Mouse (Mus musculus) cerebellum, adult 18-20 months (tissue): ENCODE measurements around the gene Pcif1.
A peak's percentile ranks its signal among the peaks of the same experiment; 100 is the strongest.
"Not testable (repeated sequence)": the region's sequence is repeated elsewhere in the genome, so short reads cannot be mapped to it uniquely, and the experiment has no call there.

ENCODE experiments used
- DNase-seq, 2 experiments: peaks; one replicate each; pipeline ENCODE4 v3.0.0; 2021

The Pcif1 gene

DNA sequence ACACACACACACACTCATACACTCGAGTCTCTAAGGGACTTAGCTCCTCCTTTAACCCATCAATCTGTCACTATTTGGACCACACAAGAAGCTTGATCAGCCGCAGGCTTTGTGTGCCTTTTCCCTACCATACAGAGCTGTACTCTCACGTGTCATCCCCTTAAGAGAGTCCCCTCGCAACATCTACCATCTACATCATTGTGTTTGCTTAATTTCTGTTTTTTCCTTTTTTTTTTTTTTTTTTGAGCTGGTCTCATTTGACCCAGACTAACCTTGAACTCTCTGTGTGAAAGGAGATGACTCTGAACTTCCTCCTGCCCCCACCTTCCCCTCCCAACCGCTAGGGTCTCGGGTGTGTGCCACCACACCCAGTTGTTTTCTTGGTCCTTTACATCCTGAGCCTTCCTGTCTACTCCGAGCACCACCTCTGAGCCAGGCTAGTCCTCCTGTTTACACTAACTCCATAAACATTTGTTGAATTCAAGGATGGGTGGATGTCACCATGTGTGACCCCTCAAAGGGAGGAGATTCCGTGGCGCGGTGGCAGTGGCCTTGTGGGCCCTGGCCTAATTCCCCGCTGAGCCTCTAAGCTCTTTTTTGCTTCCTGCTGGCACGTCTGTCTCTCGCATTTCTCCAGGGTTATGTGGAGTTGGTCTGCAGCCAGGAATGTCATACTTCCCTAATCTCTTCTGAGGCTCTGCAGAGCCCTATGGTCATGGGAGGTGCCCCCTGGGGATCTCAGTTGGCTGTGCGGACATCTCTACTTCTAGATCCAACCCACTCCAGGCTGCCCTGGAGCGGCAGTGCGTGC is 12.2 kb upstream of the Pcif1 start:
- no peak for DNase-seq

DNA sequence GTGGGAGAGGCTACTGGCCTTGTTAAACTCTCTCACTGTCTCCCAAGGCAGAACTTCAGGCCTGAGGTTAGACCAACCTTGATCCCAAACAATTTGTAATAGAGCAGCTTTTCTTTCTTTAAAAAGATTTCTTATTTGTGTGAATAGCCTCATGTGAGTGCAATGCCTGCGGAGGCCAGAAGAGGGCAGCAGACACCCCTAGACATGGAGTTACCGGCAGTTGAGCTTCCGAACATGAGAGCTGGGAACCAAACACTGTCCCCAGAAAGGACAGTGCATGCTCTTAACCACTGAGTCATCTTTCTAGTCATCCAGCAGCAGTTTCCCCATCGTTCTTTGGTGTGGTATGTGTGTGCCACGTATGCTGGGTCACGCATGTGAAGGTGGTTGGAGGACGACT is 11.5 kb upstream of the Pcif1 start:
- no peak for DNase-seq

DNA sequence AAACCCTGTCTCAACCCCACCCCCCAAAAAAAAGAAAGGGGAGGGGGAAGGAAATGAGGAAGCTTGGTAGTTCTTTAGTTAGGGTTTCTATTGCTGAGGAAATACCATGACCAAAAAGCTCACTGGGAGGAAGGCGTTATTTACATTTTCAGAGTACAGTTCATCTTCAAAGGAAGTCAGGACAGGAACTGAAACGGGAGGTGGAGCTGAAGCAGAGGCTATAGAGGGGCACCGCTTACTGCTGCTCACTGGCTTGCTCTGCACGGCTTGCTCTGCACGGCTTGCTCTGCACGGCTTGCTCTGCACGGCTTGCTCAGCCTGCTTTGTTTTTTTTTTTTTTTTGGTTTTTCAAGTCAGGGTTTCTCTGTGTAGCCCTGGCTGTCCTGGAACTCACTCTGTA is 10.6 kb upstream of the Pcif1 start:
- no peak for DNase-seq

DNA sequence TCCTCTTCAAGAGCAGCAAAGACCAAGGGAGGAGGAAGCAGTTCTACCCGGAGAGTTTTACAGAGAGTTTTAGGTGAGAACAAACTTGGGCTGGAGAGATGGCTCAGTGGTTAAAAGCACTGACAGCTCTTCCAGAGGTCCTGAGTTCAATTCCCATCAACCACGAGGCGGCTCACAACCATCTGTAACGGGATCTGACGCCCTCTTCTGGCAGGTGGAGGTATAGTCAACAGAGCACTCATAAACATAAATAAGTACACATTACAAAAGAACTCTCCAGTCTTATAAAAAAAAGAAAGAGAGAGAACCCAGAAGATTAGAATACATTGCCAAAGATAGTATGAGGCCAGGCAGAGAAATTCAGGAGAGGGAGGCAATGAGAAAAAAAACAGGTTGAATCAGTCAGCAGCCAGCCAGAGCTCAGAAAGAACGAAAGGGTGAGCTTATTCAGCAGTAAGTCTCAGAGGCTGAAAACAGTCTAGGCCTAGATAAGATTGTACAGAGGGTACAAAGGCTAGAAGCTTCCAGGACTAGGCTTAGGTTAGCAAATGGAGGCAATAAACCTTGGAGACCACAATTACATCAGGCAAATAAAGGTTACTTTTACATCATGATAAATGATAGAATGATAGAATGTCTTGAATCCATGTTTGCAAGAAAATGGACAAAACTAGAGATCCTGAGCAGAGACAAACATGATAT is 7.4 kb upstream of the Pcif1 start:
- no peak for DNase-seq

DNA sequence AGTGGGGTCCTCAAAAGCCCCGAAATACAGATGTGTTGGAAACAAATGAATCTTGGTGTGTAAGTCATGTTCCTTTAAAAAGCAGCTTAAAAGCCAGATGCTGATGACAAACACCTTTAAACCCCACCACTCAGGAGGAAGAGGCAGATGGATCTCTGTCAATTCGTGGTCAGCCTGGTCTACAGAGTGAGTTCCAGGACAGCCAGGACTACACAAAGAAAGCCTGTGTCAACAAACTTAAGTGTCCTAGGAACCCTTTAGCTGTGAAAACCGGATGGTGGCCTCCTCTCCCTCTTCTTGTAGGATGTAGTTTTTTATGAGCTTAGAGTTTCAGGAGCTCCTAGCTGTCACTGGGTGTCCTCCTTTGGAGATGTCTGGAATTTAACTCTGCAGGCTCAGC is 5.5 kb upstream of the Pcif1 start:
- DNase-seq = no peak

- no peak for DNase-seq
Observed at GRCm38 (mm10) chr2:164874239-164874769, 4.8 kb upstream of the Pcif1 start.

DNA sequence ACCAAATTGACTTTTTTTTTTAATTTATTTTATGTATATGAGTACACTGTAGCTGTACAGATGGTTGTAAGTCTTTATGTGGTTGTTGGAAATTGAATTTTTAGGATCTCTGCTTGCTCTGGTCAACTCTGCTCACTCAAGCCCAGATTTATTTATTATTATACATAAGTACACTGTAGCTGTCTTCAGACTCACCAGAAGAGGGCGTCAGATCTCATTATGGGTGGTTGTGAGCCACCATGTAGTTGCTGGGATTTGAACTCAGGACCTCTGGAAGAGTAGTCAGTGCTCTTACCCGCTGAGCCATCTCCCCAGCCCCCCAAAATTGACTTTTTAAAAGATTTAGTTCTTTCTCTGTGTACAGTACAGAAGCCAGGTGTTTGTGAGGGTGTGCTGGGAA is 3.5 kb upstream of the Pcif1 start:
- not testable (repeated sequence) for DNase-seq

DNA sequence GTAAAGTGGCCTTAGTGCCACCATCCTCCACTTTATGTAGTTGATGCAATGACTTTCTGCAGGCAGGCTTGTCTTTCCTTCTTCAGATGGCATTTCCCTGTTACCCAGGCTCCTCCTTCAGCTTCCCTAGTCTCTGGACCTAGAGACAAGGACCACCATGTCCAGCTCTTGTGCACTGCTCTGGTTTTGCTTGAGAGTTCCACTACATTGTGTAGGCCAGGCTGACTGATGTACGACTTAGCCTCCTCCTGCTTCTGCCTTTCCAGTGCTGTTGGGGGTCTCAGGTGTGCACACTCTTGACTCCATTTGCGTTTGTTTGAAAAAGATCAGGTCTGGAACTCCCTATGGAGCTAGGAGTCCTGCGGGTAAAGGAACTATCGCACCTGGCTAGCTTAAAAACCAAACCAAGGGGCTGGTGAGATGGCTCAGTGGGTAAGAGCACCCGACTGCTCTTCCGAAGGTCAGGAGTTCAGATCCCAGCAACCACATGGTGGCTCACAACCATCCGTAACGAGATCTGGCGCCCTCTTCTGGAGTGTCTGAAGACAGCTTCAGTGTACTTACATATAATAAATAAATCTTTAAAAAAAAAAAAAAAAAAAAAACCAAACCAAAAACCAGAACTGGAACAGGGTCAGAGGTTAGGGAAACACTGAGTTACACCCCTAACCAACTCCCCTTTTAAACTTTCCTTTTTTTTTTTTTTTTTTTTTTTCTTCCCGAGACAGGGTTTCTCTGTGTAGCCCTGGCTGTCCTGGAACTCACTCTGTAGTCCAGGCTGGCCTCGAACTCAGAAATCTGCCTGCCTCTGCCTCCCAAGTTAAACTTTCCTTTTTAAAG is 1.5 kb upstream of the Pcif1 start:
- DNase-seq = not testable (repeated sequence)

- DNase-seq = peak; percentile 67 to 78
Observed at GRCm38 (mm10) chr2:164878509-164879227, 436 bp upstream of the Pcif1 start.

DNA sequence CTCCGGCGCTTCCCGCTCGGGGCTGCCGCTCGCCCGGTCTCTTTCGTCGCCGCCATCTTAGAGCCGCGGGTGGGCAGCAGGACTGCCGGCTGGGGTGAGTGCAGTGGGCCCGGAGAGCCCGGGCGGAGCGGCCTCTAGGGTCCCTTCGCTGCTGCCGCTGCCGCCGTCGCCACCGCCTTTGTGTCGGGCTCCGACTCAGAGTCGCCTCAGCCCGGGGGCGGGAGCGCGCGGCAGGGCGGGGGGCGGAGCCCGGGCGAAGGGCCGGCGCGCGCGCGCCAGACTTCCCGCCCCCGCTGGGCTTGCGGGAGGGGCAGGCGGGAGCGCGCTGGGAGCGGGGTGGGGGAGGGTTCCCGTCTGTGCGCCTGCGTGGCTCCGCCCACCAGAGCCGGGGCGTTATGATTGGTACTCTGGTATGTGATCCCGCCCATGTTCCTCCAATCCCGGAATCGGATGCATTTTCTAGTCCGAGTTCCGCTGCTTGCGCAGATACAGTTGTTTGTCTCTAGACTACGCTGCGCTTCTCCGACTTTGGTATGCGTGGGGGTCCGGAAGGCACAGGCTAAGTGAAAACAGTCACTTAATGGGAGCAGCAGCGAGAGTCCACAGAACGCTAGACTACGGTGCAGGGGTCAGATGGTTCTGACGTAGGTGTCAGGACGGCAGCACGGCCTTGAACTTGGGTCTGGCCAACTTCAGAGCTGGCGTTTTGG is 619 bp downstream of the Pcif1 start:
- DNase-seq = peak; percentile 90 to 95

DNA sequence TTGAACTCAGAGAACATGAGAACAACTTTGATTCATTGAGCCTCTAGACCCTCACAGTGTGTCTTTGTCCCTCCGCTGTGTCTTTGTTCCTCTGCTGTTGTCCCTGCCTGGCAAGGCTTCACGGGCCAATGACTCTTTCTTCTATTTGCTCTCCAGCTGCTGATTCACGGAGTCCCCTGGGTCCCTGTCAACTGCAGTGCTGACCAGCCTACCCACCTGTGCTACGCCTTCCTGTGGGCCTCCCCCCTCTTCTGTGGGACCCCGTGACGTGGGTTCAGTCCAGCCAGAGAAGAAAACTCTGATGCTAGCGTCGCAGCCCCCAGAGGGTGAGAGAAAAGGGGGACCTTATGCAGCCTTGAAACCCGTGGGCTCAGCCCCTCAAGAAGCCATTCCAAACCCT is 3.5 kb downstream of the Pcif1 start:
- peak in 1 of 2 experiments; percentile 11 for DNase-seq

DNA sequence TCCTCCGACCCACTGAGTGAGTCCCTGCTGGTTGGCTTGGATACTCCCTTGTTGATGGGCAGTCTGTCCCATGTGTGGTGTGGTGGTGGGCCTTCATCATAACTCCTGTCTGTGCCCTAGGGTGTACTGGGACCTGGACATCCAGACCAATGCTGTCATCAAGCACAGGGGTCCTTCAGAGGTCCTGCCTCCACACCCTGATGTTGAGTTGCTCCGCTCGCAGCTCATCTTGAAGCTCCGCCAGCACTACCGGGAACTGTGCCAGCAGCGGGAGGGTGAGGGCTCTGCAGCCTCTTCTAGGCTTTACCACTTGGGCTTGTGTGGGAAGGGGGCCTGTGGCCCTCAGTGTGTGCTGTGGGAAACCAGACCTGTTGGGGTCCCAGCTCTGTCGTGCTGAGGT is 6.7 kb downstream of the Pcif1 start:
- peak; percentile 84 to 87 for DNase-seq

DNA sequence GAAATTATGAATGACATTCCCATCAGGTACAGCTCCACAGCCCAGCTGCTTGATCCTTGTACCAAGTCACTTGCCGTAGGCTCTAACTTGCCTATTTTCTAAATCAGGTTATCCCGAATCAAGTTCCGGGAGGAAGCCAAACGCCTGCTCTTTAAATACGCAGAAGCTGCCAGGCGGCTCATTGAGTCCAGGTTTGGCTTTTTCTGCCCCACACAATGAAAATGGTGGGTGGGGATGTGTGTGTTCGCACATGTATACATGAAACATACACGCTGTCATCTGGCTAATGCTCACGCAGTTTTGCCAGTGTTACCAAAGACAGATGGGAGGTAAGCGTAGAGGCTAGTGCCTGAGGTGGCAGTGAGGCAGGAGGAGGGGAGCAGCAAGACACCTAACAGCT is 7.5 kb downstream of the Pcif1 start:
- no peak for DNase-seq

DNA sequence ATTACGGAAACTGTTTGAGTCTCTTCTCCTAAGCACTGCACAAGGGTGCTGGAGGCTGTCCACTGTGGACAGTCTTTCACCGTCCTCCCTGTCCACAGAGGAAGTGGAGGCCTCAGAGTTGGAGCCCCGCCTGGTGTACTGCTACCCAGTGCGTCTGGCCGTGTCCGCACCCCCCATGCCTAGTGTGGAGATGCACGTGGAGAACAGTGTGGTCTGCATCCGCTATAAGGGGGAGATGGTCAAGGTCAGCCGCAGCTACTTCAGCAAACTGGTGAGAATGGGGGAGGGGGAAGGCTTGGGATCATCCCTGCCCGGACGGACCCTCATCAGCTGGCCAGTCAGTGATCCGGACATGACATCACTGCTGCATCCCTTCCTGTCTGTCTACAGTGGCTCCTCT is 9.9 kb downstream of the Pcif1 start:
- peak in 1 of 2 experiments; percentile 15 for DNase-seq

- DNase-seq = no peak
Observed at GRCm38 (mm10) chr2:164889960-164890359, 10.9 kb downstream of the Pcif1 start.

- DNase-seq = peak in 1 of 2 experiments; percentile 21
Observed at GRCm38 (mm10) chr2:164890411-164891049, 11.4 kb downstream of the Pcif1 start.

DNA sequence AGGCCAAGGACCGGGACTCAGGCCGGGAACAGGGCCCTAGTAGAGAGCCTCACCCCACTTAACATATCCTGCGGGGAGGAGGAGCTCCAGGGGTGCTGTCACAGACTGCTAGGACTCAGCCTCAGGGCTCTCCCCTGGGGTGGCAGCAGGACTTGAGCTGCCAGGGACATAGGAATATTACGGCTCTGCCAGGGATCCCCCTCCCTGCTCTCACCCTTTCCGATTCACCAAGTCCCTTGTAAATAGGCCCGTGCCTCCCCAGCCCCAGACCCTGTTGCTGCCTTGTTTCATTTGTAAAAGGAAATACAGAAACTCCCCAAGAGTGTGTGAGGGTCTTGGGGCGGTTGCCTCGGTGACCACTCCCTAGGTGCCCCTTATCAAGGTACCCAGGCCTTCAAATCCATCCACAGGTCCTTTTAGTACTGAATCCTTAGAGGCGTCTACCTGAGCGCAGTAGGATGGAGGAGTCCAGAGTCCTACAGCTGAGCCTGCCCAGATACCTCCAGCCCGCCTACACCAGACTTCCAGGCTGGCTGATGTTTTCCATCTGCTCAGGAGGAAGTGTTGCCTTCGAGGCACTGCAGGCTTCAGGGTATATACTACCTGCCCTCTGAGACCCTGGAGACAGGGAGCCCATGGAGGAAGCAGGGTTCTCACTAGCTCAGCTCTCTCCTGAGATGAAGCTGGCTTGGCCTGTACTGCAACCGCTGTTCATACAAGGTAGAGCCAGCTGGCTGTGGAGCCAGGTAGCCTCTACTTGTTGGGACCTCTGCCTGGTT is 12.1 kb downstream of the Pcif1 start:
- DNase-seq = no peak

DNA sequence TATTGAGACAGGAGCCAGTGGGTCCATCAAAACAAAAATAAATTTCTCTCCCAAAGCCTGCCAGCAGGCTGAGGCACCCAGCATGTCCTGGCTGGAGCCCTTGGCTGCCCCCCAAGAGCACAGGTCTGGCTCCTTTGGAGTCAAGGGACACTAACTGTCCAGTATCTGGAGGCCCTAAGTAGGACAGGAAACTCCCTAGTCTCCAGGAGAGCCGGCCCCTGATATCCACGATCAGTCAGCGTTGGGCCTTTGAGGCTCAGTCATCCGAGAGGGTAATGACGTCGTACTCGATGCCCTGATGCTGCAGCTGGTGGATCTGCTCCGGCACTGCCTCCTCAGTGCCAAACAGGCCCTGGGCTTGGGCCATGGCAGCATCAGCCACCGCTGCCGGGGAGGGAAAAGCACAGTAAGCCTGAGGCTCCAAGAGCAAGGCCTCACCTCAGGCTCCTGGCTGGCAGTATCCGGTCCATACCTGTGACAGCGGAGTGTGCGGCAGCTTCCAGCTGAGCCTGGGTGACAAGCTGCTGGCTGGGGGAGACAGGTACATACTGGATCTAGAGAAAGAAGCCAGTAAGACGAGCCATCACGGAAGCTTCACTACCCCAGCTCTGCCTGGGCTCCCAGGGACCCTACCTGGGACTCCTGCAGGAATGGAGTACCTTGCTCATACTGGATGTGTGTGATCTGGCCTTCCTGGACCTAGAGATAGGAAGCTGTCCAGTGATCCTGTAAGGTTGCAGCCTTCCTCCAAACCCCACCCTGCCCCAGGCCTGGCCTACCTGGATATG is 13.0 kb downstream of the Pcif1 start:
- DNase-seq = peak; percentile 70 to 71

DNA sequence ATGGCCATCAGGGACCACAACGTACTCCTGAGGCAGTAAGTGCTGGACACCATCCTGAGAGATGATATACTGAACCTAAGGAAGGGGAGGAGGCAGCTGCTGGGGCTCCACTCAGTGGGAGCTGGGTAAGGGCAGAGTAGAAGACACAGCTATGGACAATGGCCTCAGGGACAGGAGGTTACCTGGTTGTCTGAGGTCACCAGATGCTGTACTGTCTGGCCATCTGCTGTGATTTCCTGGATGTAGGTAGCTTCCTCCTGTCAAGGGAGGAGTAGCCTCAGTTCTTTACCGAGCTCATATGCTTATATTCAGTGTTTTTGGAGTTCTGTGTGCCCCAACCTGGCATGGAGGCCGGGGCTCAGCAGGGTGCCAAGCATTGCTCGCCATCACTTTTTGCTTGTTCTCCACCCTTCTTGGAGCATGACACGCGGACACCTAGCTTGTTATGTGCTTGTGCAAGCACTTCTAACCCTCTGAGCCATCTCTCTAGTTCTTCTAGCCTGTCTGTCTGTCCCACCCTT is 13.7 kb downstream of the Pcif1 start:
- DNase-seq = peak; percentile 51 to 66
